Mouse (Mus musculus) brain, adult 2 months (tissue): ENCODE results near the gene Cacng8.
"Not testable (repeated sequence)": the region's sequence is repeated elsewhere in the genome, so short reads cannot be mapped to it uniquely, and the experiment has no call there.

ENCODE experiments used
- DNase-seq: peaks from one replicate; pipeline ENCODE4 v3.0.0; 2011; ENCODE audit warnings: low read depth, low spot score

The Cacng8 gene

GRCm38 (mm10) chr7:3387761-3388160 is 2.7 kb upstream of the Cacng8 start:
- DNase-seq: no peak

- DNase-seq: no peak
Measured at GRCm38 (mm10) chr7:3388885-3389284, 1.6 kb upstream of the Cacng8 start.

GRCm38 (mm10) chr7:3389444-3390412 is 755 bp upstream of the Cacng8 start:
- peak; percentile 82 for DNase-seq

GRCm38 (mm10) chr7:3391081-3391451 is 583 bp downstream of the Cacng8 start:
- DNase-seq: no peak

- DNase-seq: peak; percentile 64
Measured at GRCm38 (mm10) chr7:3391809-3392208, 1.3 kb downstream of the Cacng8 start.

GRCm38 (mm10) chr7:3397355-3397754 is 6.9 kb downstream of the Cacng8 start:
- DNase-seq: peak; percentile 65

- peak; percentile 55 for DNase-seq
Measured at GRCm38 (mm10) chr7:3397797-3398196, 7.3 kb downstream of the Cacng8 start.

GRCm38 (mm10) chr7:3398363-3398762 is 7.9 kb downstream of the Cacng8 start:
- DNase-seq: not testable (repeated sequence)

- DNase-seq: no peak
Measured at GRCm38 (mm10) chr7:3399937-3400336, 9.5 kb downstream of the Cacng8 start.

GRCm38 (mm10) chr7:3409729-3410520 is 19.4 kb downstream of the Cacng8 start:
- no peak for DNase-seq

- DNase-seq: peak; percentile 92
Measured at GRCm38 (mm10) chr7:3411160-3411941, 20.9 kb downstream of the Cacng8 start.

- DNase-seq: peak; percentile 74
Measured at GRCm38 (mm10) chr7:3412036-3412435, 21.6 kb downstream of the Cacng8 start.

GRCm38 (mm10) chr7:3414888-3415287 is 24.4 kb downstream of the Cacng8 start:
- peak; percentile 56 for DNase-seq

- no peak for DNase-seq
Measured at GRCm38 (mm10) chr7:3415378-3415777, 24.9 kb downstream of the Cacng8 start.

- DNase-seq: no peak
Measured at GRCm38 (mm10) chr7:3419941-3420340, 29.5 kb downstream of the Cacng8 start.

- no peak for DNase-seq
Measured at GRCm38 (mm10) chr7:3420466-3420865, 30.0 kb downstream of the Cacng8 start.

GRCm38 (mm10) chr7:3421297-3421696 is 30.8 kb downstream of the Cacng8 start:
- DNase-seq: peak; percentile 26

GRCm38 (mm10) chr7:3422051-3422450 is 31.6 kb downstream of the Cacng8 start:
- peak; percentile 32 for DNase-seq

- peak; percentile 33 for DNase-seq
Measured at GRCm38 (mm10) chr7:3423430-3423829, 32.9 kb downstream of the Cacng8 start.

GRCm38 (mm10) chr7:3423895-3424294 is 33.4 kb downstream of the Cacng8 start, which contains the start of gene Cacng6:
Gene Cacng6, plus strand, starts transcription at chr7:3424195.
- no peak for DNase-seq

- DNase-seq: peak; percentile 65
Measured at GRCm38 (mm10) chr7:3425141-3425540, 34.7 kb downstream of the Cacng8 start.

- DNase-seq: peak; percentile 31
Measured at GRCm38 (mm10) chr7:3430161-3430560, 39.7 kb downstream of the Cacng8 start.
